Mouse (Mus musculus) cerebellum, postnatal 4 days (tissue): ENCODE results near the gene Npcd.

ENCODE experiments used
- DNase-seq, 2 experiments: peaks; one replicate each; pipeline ENCODE4 v3.0.0; 2022; ENCODE audit warnings: low spot score in 2 of 2, mixed read lengths in 1 of 2

Npcd gene

DNA sequence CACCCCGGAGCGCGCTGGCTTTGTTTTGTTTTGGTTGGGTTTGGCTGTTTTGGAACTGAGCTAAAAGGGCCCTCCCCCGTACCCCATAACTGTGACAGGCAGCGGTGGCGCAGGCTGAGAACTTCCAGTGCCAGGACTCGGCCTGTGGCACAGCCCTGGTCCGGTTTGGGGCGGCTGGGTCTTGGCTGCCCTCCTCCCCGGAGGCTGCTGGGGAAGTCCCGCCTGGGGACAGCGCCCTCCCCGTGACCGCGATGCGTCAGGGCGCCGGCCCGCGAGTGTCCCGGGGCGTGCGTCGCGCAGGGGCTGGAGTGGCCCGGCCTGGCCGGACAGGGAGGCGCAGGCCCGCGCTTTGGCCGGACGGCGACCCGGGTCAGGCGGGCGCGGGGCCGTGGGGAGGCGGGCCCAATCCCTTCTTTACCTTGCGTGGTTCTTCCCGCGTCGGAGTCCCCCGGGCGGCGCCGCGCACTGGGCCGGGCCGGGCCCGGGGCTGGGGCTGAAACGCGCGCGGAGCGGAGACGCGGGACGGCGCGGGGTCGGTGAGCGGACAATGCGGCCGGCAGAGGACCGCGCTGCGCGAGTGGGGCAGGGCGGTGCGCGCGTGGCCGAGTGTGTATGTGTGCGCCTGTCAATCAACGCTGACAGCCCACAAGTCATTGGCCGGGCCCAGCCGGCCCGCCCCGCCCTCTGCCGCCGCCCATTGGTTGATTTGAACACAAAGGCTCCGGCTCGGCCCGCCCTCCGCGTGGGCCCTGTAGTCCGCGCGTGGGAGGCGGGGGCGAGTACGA, 91.9 kb downstream of the Npcd start, which contains the start of gene Sun2:
Sun2 (minus strand) TSS at position 616 of the 785 bp plus-strand sequence.
- DNase-seq: peak; percentile 78 to 93

DNA sequence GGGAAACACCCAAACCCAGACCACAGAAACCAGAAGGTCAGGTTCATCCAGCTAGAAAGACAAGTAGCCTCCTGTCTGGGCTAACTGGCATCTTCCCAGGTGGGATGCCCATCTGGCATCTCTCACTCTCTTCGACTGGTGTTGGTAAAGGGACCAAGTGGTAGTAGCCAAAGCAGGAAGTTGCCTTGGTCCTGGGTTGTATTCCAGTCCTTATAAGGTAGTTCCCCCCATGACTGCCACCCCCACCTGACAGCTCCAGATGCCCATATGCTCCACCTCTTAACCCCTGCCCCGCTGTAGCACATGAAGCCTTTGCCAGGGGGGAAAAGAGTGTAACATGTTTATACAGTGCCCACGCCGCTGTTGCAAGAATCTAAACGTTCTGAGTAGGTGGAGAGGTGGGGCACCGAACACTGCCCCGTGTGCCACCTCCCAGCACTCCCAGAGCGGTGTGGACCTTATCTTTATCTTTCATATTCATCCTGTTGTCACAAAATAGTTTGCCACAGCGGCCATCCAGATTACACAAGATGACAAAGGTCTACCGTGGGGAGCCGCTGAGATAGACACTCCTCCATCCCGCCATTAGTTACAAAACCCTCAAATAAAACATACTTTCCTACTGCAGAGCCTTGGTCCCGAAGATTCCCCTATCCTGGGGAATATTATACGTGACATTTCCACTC, 92.7 kb downstream of the Npcd start:
- no peak for DNase-seq

DNA sequence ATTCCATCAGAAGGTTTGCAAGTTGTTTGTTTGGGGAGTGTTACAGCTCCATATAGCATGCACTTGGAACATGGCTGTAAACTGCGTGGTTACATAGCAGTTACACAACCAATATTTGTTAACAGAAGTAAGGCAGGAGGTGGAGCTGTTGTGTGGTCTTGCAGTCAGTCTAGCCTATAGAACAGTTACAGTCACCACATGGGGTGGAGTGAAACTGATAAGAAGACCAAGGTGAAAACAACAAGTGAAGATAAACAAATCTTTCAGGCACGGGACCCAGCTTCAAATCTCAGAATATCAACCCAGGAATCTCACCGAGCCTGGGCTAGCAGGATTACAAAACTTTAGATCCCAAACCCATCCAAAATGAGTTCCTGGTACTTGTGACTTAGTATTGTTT, 93.3 kb downstream of the Npcd start:
- DNase-seq: no peak
